Mouse (Mus musculus): ENCODE data around the gene Hdac9.
A peak's percentile ranks its signal among the peaks of the same experiment; 100 is the strongest.

Gene Hdac9

GRCm38 (mm10) chr12:34916995-34917394, at the start of gene Hdac9:
Hdac9 (minus strand) TSS chr12:34917095.
- DNase-seq (ENCODE audit: low spot score), result no peak

DNA sequence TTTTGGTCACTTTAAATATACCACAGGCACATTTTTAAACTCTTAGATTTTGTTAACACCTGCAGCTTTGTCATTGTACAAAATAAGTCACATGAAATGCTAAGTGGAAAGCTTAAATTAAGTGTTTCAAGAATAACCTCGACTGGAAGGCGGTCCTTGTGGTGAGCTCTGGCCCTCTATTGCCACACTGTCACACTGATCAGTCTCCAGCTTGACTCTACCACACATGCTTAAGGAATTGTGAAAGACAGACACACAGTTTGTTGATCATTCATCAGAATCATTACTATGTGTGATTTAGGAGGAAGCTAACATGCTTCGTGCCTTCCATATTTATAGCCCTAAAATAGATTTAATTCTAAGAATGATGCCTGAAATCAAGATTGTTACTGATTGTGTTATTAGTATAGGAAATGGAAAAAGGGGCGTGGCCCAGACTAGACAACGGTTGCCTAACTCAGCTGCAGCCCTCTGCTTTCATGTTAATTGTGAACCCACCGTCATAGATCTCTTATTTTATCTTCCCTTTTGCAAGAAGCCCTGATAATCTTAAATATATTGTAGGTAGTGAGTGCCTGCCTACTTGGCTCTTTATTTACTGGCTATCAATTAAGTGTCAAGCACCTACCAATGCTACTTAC, 32.3 kb upstream of the Hdac9 start:
- DNase-seq (ENCODE audit: low spot score), result no peak

GRCm38 (mm10) chr12:34937918-34938317, 21.0 kb upstream of the Hdac9 start:
- DNase-seq (ENCODE audit: low spot score), result no peak

- no peak for DNase-seq (ENCODE audit: low spot score)
These were observed 8.9 kb downstream of the Hdac9 start for GRCm38 (mm10) chr12:34908008-34908407.

- no peak for DNase-seq (ENCODE audit: low spot score)
These were observed 9.4 kb downstream of the Hdac9 start for GRCm38 (mm10) chr12:34907506-34907850.

GRCm38 (mm10) chr12:34906704-34907505, 10.0 kb downstream of the Hdac9 start:
- peak; percentile 46 for DNase-seq (ENCODE audit: low spot score)

DNA sequence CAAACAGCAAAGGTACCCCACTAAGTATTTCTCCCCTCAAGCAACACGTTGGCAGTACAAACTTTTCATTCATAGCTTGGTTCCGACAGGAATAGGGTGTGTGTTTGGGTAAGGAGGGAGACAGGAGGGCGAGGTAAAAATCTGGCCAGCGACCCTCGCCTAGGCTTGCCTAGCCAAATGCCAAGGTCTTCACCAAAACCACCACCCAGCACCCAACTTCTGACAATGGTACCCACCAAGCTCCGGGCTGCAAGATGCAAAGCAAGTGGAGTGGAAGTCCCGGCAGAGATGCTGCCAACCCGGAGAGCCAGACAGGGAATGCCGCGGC, 10.6 kb downstream of the Hdac9 start:
- no peak for DNase-seq (ENCODE audit: low spot score)

- DNase-seq (ENCODE audit: low spot score), result no peak
These were observed 16.7 kb downstream of the Hdac9 start for GRCm38 (mm10) chr12:34900241-34900640.

DNA sequence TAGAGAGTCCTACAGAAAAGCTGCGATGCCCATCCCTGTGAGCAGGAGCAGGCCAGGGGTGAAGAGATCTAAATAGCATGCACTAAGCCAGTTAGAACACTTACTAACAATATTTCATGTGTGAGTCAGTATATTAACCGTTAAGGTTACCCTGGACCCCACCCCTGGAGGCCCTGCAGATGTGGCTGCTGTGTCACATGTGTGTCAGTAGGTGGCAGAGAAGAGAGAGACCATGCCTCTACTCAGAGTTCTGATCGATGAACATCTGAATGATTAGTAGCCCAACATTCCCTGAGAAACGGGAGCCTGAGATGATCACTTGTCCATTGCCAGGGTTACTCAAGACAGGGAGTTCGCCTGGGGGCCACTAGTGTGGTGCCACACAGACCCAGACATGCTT, 22.0 kb downstream of the Hdac9 start:
- DNase-seq (ENCODE audit: low spot score), result no peak

GRCm38 (mm10) chr12:34888694-34889093, 28.2 kb downstream of the Hdac9 start:
- no peak for DNase-seq (ENCODE audit: low spot score)

- DNase-seq (ENCODE audit: low spot score), result no peak
These were observed 42.0 kb downstream of the Hdac9 start for GRCm38 (mm10) chr12:34874926-34875325.

DNA sequence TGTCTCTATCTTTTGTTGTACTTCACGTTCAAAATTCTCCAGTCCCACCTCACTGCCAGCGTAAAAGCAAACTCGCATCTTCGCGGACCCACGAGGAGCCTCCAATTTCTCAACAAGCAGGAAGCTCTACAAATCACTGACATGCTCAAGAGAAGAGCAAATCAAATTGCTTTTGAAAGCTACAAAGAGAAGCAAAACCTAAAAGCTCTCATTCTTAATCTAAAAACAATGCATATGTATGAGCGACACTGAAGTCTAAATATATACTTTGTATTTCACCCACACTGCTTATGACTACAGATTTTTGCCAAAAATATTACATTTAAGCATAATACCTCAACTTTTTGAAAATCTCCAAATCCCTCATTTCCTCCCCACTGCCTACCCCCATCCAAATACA, 45.9 kb downstream of the Hdac9 start:
- DNase-seq (ENCODE audit: low spot score), result no peak

GRCm38 (mm10) chr12:34841196-34841595, 75.7 kb downstream of the Hdac9 start:
- no peak for DNase-seq (ENCODE audit: low spot score)

DNA sequence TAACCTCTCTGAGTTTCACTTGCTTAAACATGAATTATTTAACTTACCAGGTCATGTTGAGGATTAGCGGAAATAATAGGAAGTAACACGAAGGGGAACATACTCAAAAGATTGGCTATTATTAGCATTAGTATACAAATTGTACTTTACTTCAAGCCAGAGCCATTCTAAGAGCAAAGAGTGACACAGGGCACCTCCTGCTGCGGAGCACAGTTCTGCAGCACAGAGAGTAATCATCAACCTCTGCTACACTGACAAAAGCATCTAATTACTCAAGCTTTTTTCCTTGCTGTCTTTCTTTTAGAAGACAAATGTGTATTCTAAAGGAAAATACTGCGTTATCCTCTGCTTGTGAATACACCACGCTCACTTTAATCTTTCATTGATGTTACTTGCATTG, 79.6 kb downstream of the Hdac9 start:
- no peak for DNase-seq (ENCODE audit: low spot score)

DNA sequence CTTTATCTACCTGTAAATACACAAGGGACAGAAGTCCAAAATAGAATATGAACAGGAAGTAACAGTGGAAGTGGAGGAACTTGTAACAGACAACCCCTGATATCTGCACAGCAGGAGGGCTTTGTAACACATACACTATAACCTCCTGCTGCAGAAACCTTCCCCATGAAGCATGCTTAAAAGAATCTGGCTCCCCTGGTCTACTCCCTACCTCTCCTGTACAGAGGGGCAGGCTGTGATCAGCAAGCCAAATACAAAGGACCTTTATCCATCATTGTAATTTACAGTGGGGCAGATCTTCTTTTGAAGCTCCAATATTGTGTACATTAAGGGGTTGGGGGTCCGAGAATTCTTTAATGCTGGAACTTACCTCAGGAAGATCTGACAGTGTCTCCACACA, 80.0 kb downstream of the Hdac9 start:
- no peak for DNase-seq (ENCODE audit: low spot score)

DNA sequence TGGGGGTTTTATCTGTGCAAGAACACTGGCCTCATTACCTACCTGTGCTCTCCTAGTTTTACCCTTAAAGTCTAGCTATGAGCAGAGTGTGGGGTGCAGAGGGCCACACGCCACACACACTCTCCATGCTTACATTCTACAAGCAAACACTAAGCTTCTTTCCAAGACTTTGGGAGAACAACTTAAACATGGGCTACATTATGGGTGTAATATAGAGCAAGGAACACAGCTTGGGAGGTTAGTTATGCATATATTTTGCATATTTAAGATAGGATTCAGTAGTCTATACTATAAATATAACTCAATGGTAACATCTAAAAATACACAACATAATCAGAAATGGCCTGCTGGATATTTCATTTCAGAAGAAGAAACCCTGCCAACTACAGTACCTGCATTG, 80.8 kb downstream of the Hdac9 start:
- DNase-seq (ENCODE audit: low spot score), result no peak

GRCm38 (mm10) chr12:34835493-34835892, 81.4 kb downstream of the Hdac9 start:
- no peak for DNase-seq (ENCODE audit: low spot score)

- DNase-seq (ENCODE audit: low spot score), result no peak
These were observed 88.2 kb downstream of the Hdac9 start for GRCm38 (mm10) chr12:34828684-34829083.

DNA sequence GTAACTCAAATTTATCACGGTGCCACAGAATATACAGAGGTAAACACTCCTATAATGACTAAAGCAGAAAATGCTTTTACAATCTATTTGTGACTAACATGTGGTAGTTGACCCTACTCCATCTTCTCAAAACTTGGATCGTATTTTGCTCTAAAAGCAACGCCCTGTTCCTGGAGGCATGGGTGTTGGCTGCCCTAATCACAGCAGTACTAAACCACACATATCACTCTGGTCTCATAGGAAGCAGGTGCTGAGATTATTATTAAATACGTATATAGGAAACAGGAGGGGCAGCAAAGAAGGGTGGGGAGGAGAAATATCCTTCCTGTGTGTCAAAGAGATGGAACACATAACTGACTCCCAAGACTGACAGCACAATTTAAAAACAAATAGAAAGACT, 90.0 kb downstream of the Hdac9 start:
- no peak for DNase-seq (ENCODE audit: low spot score)

DNA sequence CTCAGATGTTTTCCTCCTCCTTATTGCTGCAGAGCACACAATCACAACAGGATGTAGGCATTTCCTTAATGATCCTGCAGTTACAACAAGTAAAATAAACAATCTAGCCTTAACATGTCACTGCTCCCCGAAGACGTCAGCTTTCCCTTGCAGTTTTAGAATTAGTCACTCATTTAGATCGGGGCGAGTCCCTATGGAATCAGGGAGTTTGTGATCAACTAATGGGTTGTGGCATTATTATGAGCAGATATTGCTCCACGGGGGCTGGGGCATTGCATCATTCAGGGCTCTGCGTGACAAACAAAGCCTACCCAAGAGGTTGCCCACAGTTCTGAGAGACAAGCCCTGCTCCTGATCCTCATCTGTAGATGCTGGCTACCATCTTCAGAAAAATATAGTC, 96.7 kb downstream of the Hdac9 start:
- DNase-seq (ENCODE audit: low spot score), result no peak

GRCm38 (mm10) chr12:34811673-34812613, 105.0 kb downstream of the Hdac9 start:
- no peak for DNase-seq (ENCODE audit: low spot score)

DNA sequence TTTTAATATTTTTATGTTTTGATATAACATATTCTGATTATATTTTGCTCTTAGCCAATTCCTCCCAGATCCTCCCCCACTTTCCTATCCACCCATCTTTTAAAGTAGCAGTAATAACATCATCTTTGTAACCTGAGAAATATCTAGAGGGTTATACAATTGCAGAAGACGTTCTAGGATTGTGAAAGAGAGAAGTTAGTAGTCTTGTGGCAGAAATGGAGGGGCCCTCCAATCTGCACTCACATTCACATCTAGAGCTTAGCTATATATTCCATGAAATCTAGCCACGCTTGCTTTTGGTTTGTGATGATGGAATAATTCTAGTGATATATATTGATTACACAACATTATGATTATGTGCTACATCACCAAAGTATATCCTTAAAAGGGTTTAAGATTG, 106.7 kb downstream of the Hdac9 start:
- no peak for DNase-seq (ENCODE audit: low spot score)

GRCm38 (mm10) chr12:34808180-34808579, 108.7 kb downstream of the Hdac9 start:
- no peak for DNase-seq (ENCODE audit: low spot score)

All from testis, postnatal 10 days (tissue).